Comparison of ENCODE assay signal across 8 mouse cellular contexts in the genomic region with DNA sequence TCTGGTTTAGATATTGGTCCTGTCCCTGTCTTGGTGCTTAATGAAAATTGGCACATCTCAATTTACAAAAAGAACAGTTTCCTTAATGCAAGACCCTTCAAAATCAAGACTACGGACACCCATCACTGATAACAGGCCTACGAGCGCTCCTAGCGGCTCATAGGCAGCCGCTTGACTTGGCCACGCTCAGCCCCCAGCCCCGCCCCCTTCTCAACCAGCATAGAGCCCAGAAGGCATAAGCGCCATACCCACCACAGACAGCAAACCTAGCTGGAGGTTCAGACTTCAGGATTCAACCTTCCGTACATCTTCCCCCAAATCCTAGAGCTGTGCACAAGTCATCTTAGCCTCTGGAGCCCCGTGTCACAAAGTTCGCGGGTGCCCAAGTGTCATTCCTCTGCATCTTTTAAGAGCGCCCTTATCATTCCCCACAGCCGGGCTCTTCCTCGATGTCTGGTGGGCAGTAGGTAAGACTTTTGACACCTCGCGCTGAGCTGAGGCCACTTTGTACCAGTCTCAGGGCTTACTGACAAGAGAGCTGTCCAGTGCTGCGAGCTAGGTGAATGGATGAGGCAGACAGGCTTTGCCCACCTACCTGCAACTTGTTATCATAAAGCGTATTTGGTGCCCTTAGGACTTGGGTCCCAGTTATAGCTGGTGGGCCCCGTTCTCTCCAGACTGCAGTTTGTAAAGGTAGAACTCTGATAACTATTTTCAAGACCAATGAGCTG. TPM values are rescaled to one million over a fixed set of nuclear protein-coding genes. Genes with fewer than 3 reads are reported as not detected.
A peak's percentile ranks its signal among the peaks of the same experiment; 100 is the strongest.
DNase-seq lines count a peak whose midpoint lies in the region; ATAC-seq and TF ChIP-seq lines count a peak whose summit lies in the region.

No protein-coding gene starts in this region.

- H3K4me1 ChIP-seq in forebrain, embryonic 14.5 days (ENCODE audit: control insufficient read depth, insufficient read depth, low read length) = peaks cover 7% of the 10 kb centered on the region
- H3K4me1 ChIP-seq in forebrain, embryonic 16.5 days (replicated peaks; ENCODE audit: control insufficient read depth, insufficient read depth, low read length) = peaks cover 21% of the 10 kb centered on the region
- H3K4me1 ChIP-seq in lung, adult 2 months (ENCODE audit: control insufficient read depth, insufficient read depth, low read length) = 0 out of 2 replicates have a peak, but pooled peaks cover 4% of the 10 kb centered on the region
- H3K4me1 ChIP-seq in MEL (ENCODE audit: control insufficient read depth in 1 of 2, insufficient read depth in 2 of 2, low read length in 2 of 2) = peaks cover 2 to 24% of the 10 kb centered on the region in 2 experiments; a peak in 3 of 4 replicates

- no peak overlapping the region for H3K9ac ChIP-seq in forebrain, embryonic 14.5 days (ENCODE audit: low read length)
- no peak overlapping the region for H3K9ac ChIP-seq in forebrain, embryonic 16.5 days (replicated peaks; ENCODE audit: low read depth, low read length)
- peak overlapping the region; percentile 97; the same call in 1 of the 2 replicates for H3K9ac ChIP-seq in MEL (ENCODE audit: control insufficient read depth, low read depth, low read length, poor library complexity, severe bottlenecking)

- no peak for TF ChIP-seq RAD21 in MEL (IDR thresholded peaks at IDR 0.05; ENCODE audit: low read depth, low read length)

- H3K79me2 ChIP-seq in MEL (ENCODE audit: control insufficient read depth, insufficient read depth, low read length, poor library complexity) = peaks cover 21% of the 10 kb centered on the region

- TF ChIP-seq CTCF in lung, adult 2 months (IDR thresholded peaks at IDR 0.05; ENCODE audit: insufficient read depth, low read length) = no peak
- TF ChIP-seq CTCF in MEL (IDR thresholded peaks at IDR 0.05 in 2 of 3, conservative IDR thresholded peaks at IDR 0.05 in 1 of 3; ENCODE audit: control insufficient read depth in 1 of 3, insufficient read depth in 1 of 3, low read depth in 2 of 3, low read length in 3 of 3, poor library complexity in 1 of 3, severe bottlenecking in 1 of 3) = peak in 2 of 3 experiments; percentile 34 to 41; a peak in 4 of 6 replicates

- H3K27ac ChIP-seq in forebrain, embryonic 14.5 days (ENCODE audit: low read depth, low read length) = no peak overlapping the region
- no peak overlapping the region for H3K27ac ChIP-seq in forebrain, embryonic 16.5 days (ENCODE audit: low read length)
- H3K27ac ChIP-seq in MEL (ENCODE audit: control insufficient read depth, low read depth, low read length) = peak overlapping the region; percentile 90

- H3K27me3 ChIP-seq in forebrain, embryonic 14.5 days (replicated peaks; ENCODE audit: control insufficient read depth, insufficient read depth, low read length) = no peaks in the 10 kb centered on the region
- no peaks in the 10 kb centered on the region for H3K27me3 ChIP-seq in forebrain, embryonic 16.5 days (replicated peaks; ENCODE audit: control insufficient read depth, insufficient read depth, low read length)
- H3K27me3 ChIP-seq in MEL (ENCODE audit: control insufficient read depth in 1 of 2, insufficient read depth in 2 of 2, low read length in 2 of 2) = no peaks in the 10 kb centered on the region

- H3K4me3 ChIP-seq in forebrain, embryonic 14.5 days (ENCODE audit: low read depth, low read length) = no peak overlapping the region
- H3K4me3 ChIP-seq in forebrain, embryonic 16.5 days (replicated peaks; ENCODE audit: low read length) = no peak overlapping the region
- no peak overlapping the region for H3K4me3 ChIP-seq in lung, adult 2 months (replicated peaks; ENCODE audit: extremely low read depth, low read depth, low read length)
- no peak overlapping the region for H3K4me3 ChIP-seq in MEL (ENCODE audit: control insufficient read depth in 1 of 2, insufficient read depth in 1 of 2, low read depth in 2 of 2, low read length in 2 of 2)

- WGBS in forebrain, embryonic 14.5 days = 43% methylated on average over 20 of the region's 20 CpGs
- 47% methylated on average over 20 of the region's 20 CpGs for WGBS in forebrain, embryonic 16.5 days
- WGBS in lung, adult 2 months = 57% methylated on average over 20 of the region's 20 CpGs

- TF ChIP-seq EP300 in MEL (IDR thresholded peaks at IDR 0.05; ENCODE audit: low read depth in 1 of 2, low read length in 2 of 2) = no peak

- peaks cover 28% of the 10 kb centered on the region for H3K36me3 ChIP-seq in forebrain, embryonic 14.5 days (ENCODE audit: control insufficient read depth, insufficient read depth, low read length)
- H3K36me3 ChIP-seq in forebrain, embryonic 16.5 days (ENCODE audit: control insufficient read depth, insufficient read depth) = peaks cover 9% of the 10 kb centered on the region
- peaks cover 8 to 27% of the 10 kb centered on the region in 2 experiments for H3K36me3 ChIP-seq in MEL (ENCODE audit: control insufficient read depth in 1 of 2, insufficient read depth in 2 of 2, low read length in 2 of 2)

- H3K9me3 ChIP-seq in forebrain, embryonic 14.5 days (replicated peaks; ENCODE audit: control insufficient read depth, low read length) = no peaks in the 10 kb centered on the region
- H3K9me3 ChIP-seq in forebrain, embryonic 16.5 days (ENCODE audit: control insufficient read depth, low read length) = no peaks in the 10 kb centered on the region
- no peaks in the 10 kb centered on the region for H3K9me3 ChIP-seq in MEL (replicated peaks; ENCODE audit: insufficient read depth, low read length)

- DNase-seq in forebrain, embryonic 14.5 days (ENCODE audit: low spot score) = peak; percentile 54
- peak; percentile 63 for DNase-seq in lung, postnatal 10 days
- no peak for DNase-seq in lung, adult 2 months
- peak; percentile 86 for DNase-seq in MEL (ENCODE audit: low read depth, low spot score)
- DNase-seq in lung, postnatal 14 days = peak; percentile 40
- DNase-seq in right cerebral cortex, adult 18-20 months = no peak

- no peak for TF ChIP-seq POLR2A in lung, adult 2 months (IDR thresholded peaks at IDR 0.05; ENCODE audit: borderline replicate concordance, extremely low read depth, low read depth, low read length)
- TF ChIP-seq POLR2A in MEL (IDR thresholded peaks at IDR 0.05; ENCODE audit: control insufficient read depth in 1 of 2, insufficient read depth in 1 of 2, low read depth in 1 of 2, low read length in 2 of 2, poor library complexity in 1 of 2) = peak; percentile 46 to 54; a peak in 2 of 4 replicates

- ATAC-seq in forebrain, embryonic 14.5 days = no peak
- no peak for ATAC-seq in forebrain, embryonic 16.5 days
- ATAC-seq in inflammation-experienced regulatory T-cells, adult 6 months = no peak

- no peak overlapping the region for H3K4me2 ChIP-seq in forebrain, embryonic 14.5 days (ENCODE audit: low read length)
- H3K4me2 ChIP-seq in forebrain, embryonic 16.5 days (ENCODE audit: low read length) = no peak overlapping the region

TF ChIP-seq in MEL, 35 proteins besides CTCF, POLR2A, EP300 and RAD21:
- TF ChIP-seq MEF2A (IDR thresholded peaks at IDR 0.05; ENCODE audit: extremely low read depth, insufficient replicate concordance, low read depth, low read length, poor library complexity, severe bottlenecking) (no peak), TBP (IDR thresholded peaks at IDR 0.05; ENCODE audit: low read depth, low read length) (peak; percentile 70), MAFK (IDR thresholded peaks at IDR 0.05; ENCODE audit: borderline replicate concordance, low read depth, low read length) (no peak), POLR2AphosphoS5 (IDR thresholded peaks at IDR 0.05; ENCODE audit: borderline replicate concordance, low read depth, low read length) (peak; percentile 94; the same call in 1 of the 2 replicates), USF1 (IDR thresholded peaks at IDR 0.05; ENCODE audit: low read depth, low read length) (no peak), SMC3 (IDR thresholded peaks at IDR 0.05; ENCODE audit: low read depth, low read length) (peak; percentile 6; the same call in 1 of the 2 replicates), TCF12 (IDR thresholded peaks at IDR 0.05; ENCODE audit: low read depth, low read length) (no peak), ZKSCAN1 (IDR thresholded peaks at IDR 0.05; ENCODE audit: low read depth, low read length) (no peak), TAL1 (IDR thresholded peaks at IDR 0.05; ENCODE audit: low read length) (peak; percentile 41), MYB (IDR thresholded peaks at IDR 0.05; ENCODE audit: low read depth, low read length) (peak; percentile 49; the same call in 1 of the 2 replicates)

RNA-seq across cellular contexts. Expression of gene Rplp1, which starts 3.7 kb away (rescaled TPM):
- polyA plus RNA-seq in forebrain, embryonic 14.5 days (2014; fragmentation: Nextera tagmentation; extraction: Ambion mirVana) = 964 and 1,342 TPM in 2 replicates
- 804 and 844 TPM in 2 replicates for polyA plus RNA-seq in forebrain, embryonic 16.5 days (2015; fragmentation: Nextera tagmentation; extraction: Ambion mirVana)
- 6,011 and 7,617 TPM in 2 replicates for polyA plus RNA-seq in lung, adult 2 months (2012; rRNA removed)
- total RNA-seq in MEL (2012; rRNA removed) = 13,843 and 15,045 TPM in 2 replicates
- 1,000 to 10,000 TPM in 1 of 2 experiments, not detected in 1; 9,058 TPM for polyA plus RNA-seq in MEL (2012; ENCODE audit: insufficient read depth in 1 of 2, insufficient read length in 2 of 2, low read depth in 1 of 2, low replicate concordance in 2 of 2, missing spikeins in 1 of 2)
- polyA plus RNA-seq in inflammation-experienced regulatory T-cells, adult 6 months (2017; shearing (Covaris generic)) = 1,000 to 10,000 TPM; 2,175 to 3,618 (median 3,142) TPM

RNA-seq across cellular contexts. Expression of gene Kif23, which starts 35.9 kb away (rescaled TPM):
- polyA plus RNA-seq in forebrain, embryonic 14.5 days (2014; fragmentation: Nextera tagmentation; extraction: Ambion mirVana) = 43.2 and 49.6 TPM in 2 replicates
- polyA plus RNA-seq in forebrain, embryonic 16.5 days (2015; fragmentation: Nextera tagmentation; extraction: Ambion mirVana) = 36.6 and 37.5 TPM in 2 replicates
- 1.7 and 3.0 TPM in 2 replicates for polyA plus RNA-seq in lung, adult 2 months (2012; rRNA removed)
- total RNA-seq in MEL (2012; rRNA removed) = 37.5 and 54.3 TPM in 2 replicates
- polyA plus RNA-seq in MEL (2012; ENCODE audit: insufficient read depth in 1 of 2, insufficient read length in 2 of 2, low read depth in 1 of 2, low replicate concordance in 2 of 2, missing spikeins in 1 of 2) = 100 to 1,000 TPM in 1 of 2 experiments, not detected in 1; 100 TPM
- polyA plus RNA-seq in inflammation-experienced regulatory T-cells, adult 6 months (2017; shearing (Covaris generic)) = 10 to 100 TPM in 2 of 3 experiments, 1 to 10 TPM in 1; 4.9 to 91.0 (median 14.7) TPM

Comparison
In these comparisons a context has a peak if more than half of its experiments do, and no peak if none do; other contexts are left out.
1. DNase-seq: peak in forebrain, embryonic 14.5 days (single experiment), lung, postnatal 10 days (single experiment), MEL (single experiment) and lung, postnatal 14 days (single experiment); none in lung, adult 2 months (single experiment) and right cerebral cortex, adult 18-20 months (single experiment).